Mouse (Mus musculus) layer of hippocampus, adult 11-12 months (tissue): ENCODE results near the gene Tcam1.

Experiments
- DNase-seq: peaks from one replicate; pipeline ENCODE4 v3.0.0; 2022; ENCODE audit warnings: low spot score

Gene Tcam1

DNA sequence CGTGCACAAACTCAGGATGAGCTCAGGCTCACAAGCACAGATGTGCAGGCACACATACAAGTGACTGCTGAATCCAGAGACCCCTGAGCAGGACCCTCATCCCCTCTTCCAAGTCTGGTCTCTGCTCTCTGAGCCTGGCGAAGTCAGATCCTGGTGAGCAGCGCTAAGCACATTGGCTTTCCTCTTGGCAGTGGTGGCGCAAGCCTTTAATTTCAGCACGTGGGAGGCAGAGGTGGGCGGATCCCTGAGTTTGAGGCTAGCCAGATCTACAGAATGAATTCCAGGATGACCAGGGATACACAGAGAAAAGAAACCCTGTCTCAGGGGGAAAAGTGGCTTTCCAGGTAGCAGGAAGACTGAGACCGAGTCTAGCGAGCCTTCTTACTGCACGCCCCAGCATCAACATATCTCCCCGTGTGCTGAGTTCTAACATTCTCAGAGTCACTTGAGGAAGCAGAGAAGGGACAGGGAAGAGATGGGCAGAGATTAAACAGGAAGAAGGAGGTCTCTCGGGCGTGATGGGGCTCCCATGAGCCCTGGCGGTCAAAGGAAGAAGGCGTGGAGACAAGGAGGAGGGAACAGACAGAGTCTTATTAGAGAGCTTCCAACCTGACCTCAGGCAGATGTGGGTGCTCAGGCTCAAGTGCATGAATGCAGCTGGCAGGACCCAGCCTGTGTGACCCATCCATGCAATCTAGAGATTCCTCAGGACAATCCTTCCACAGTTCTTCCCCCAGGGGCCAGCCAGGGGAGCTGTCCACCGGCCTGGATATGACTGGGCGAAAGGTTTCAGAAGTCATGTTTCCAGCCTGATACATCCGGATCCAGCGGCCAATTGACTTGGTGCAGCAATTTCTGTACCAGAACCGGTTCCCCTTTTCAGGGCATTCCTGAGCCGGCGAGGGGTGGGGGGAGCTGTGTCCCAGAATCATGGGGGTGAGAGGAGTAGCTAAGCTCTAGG, 42.2 kb downstream of the Tcam1 start:
- DNase-seq, result no peak

DNA sequence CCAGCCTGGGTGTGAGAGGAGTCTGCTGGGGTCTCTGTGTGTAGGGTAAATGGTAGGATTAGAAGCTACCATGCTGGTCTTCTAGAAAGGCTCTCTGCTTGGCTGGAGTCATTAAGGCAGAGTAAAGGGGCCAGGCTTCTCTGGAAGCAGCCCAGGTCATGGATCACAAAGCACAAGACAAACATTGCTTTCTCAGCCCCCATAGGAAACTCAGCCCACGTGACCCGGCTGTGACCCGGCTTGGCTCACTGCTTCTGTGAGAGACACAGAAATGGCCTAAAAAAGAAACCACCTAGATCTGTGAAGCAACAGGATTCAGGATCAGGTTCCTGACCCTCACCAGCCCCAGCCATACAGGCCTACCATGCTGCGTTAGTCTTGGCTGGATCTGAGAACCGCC, 48.4 kb downstream of the Tcam1 start:
- DNase-seq, result no peak

- DNase-seq, result peak; percentile 72
Measured at GRCm38 (mm10) chr11:106325566-106326206, 49.2 kb downstream of the Tcam1 start.

- no peak for DNase-seq
Measured at GRCm38 (mm10) chr11:106326475-106326874, 50.0 kb downstream of the Tcam1 start.

- no peak for DNase-seq
Measured at GRCm38 (mm10) chr11:106328521-106328920, 52.0 kb downstream of the Tcam1 start.

DNA sequence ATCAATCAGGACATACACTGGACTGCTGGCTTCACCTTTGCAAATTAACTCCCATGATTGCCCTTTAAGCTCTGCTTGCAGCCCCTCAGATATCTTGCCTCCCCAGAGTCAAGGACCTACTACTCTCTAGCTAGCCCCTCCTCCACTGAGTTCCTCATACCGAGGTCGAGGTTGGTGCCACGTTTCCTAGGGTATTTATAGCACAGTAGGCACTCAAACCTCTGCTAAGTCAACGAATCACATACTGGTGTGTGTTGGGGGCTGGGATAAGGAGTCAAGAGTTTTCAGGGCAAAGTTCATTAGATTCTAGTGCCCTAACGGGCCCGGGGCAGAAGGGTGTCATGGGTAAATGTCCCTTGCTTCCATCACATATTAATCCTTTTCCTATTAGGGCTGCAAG, 52.7 kb downstream of the Tcam1 start:
- DNase-seq, result no peak

- DNase-seq, result peak; percentile 34
Measured at GRCm38 (mm10) chr11:106329682-106330081, 53.2 kb downstream of the Tcam1 start.

DNA sequence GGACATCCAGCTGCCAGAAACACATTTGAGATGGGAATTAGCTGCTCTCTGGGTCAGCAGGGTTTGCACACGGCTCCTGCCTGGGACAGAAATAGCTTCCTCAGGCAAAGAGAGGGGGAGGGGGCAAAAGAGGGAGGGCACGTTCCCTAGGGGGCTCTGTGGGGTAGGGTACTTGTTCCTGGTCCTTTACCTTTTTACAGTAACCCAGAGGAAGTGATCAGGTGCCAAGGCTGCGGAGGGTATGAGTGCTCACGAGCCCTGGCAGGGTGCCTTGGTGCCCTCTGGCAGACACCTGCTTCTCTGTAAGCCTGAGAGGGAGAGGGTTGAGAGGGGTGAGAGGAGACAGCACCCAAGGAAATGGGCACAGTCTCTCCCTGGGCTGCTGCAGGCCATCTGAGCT, 56.0 kb downstream of the Tcam1 start:
- no peak for DNase-seq

GRCm38 (mm10) chr11:106334066-106334465, 57.6 kb downstream of the Tcam1 start:
- no peak for DNase-seq

DNA sequence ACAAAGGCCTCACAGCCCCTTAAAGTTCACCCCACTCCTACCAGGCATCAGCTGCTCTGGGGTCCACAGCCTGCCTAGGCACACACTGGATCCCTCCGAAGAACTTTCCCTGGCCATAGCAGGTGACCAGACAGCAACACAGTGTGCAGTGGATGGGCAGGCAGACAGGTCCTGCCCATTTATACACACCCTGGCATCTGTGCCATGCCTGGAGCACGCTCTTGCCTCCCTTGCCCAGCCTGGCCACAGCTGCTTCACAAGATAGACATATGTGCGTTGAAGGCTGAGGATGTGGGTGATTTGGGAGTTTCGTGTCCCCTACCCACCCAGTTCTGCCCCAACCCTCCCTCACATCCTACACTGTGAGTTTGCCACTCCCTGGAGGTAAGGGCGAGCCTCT, 61.6 kb downstream of the Tcam1 start:
- DNase-seq, result no peak
